Mouse (Mus musculus): ENCODE measurements around the gene Mcfd2.

The Mcfd2 gene

DNA sequence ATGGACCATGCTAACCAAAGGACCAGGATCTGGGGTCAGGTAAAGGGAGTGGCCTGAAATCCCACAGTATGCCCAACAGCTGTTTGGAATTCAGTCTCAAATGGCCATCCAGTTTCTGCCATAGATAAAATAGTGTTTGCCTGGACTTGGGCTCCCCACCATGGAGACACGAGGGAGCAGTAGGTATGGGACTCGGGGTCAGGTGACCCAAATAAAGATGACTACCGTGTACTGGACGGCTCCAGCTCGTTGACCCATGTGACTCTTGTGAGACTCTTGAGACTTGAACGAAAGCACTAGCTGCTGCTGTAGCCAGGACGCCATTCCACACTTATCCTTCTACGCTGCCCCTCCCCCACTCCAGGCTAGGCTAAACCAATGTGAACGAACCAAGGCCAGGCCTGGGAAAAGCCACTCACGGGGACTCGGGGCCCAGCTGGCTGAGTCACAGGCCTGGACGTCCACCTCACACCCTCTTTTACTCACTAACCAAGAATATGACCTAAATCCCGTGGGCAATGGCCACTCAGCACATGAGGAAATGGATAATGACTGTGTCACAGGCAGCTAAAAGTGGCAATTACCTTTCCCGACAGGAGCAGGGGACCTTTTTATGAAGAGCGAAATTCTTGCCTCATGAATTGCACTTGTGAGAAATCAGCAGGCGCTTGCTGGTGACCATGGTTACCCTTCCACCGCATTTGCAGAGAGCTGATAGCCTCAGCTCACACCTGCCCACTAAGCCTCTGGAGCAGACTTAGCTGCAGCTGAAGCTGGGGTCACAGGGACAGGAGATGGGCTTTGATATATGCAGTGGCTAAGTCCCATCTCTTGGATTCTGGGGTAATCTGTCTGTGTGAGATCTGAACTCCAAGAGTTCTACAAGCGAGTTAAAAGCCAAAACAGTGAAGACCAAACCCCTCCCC, 28.7 kb downstream of the Mcfd2 start:
- DNase-seq (ENCODE audit: low spot score in 2 of 2): peak in 1 of 2 experiments; percentile 23

DNA sequence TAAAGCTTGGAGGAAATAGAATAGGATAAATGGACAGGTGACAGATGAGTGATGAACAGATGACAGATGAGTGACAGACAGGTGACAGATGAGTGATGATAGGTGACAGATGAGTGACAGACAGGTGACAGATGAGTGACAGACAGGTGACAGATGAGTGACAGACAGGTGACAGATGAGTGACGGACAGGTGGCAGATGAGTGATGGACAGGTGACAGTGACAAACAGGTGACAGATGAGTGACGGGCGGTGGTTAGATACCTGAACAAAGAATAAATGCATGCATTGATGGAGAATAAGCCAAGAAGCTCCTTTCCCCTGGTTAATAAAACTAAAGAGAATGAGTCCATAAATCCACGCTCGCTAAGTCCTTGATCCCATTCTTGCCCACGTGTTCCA, 30.7 kb downstream of the Mcfd2 start:
- no peak for DNase-seq (ENCODE audit: low spot score in 2 of 2)

GRCm38 (mm10) chr17:87227878-87228277, 37.9 kb downstream of the Mcfd2 start:
- no peak for DNase-seq (ENCODE audit: low spot score in 2 of 2)

GRCm38 (mm10) chr17:87226079-87226640, 39.6 kb downstream of the Mcfd2 start:
- DNase-seq (ENCODE audit: low spot score in 2 of 2): no peak

DNA sequence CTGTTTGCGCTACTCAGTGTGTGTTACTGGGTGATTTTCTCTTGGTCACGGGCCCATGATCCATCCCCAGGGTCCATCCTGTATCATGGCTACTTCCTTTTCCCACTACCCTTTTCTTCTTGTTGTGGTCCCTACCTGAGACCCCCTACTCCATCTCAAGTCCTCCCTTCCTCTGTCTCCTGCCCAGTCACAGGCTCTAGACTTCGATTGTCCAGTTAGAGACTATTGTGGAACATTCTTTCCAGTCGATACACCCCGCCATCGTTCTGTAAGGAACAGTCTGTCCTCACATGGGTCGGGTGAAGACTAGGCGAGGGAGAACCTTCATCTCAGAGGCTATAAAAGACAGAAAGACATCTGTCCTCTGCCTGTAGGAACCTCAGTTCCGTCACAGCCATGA, 40.4 kb downstream of the Mcfd2 start:
- no peak for DNase-seq (ENCODE audit: low spot score in 2 of 2)

DNA sequence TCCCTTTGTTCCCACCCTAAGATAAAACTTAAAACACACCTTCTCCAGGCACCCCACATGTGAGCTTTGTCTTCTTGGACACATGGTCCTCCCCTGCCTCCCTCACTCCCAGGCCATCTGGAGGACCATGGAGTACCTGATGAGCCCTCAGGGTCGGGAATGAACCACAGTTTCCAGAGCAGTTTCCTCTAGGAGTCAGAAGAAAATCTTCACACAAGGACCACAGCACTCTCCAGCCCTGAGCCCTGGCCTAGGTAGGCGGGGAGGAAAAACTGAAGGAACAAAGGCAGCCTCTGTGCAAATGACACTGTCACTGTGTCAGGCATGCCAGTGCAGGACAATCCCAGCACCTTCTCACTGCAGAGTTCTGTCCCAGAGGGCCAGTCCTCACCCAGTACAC, 41.3 kb downstream of the Mcfd2 start:
- no peak for DNase-seq (ENCODE audit: low spot score in 2 of 2)

GRCm38 (mm10) chr17:87219456-87219855, 46.3 kb downstream of the Mcfd2 start:
- no peak for DNase-seq (ENCODE audit: low spot score in 2 of 2)

- DNase-seq (ENCODE audit: low spot score in 2 of 2): no peak
These were observed 51.2 kb downstream of the Mcfd2 start for GRCm38 (mm10) chr17:87214523-87214922.

DNA sequence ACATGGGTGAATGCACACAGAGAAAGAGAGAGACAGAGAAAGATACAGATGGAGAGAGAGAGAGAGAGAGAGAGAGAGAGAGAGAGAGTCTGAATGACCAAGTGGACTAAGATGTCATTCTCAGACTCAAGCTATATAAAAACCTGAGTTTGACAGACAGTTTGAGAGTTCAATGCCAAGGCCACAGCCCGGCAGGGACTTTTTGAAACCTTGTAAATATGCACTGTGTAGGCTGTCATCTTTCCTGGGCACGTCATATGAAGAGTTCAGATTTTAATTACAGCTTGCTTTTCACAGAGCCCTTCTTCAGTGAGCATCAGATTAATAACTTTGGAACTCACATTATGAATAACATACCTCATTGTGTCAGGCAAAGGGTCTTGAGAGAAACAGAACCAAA, 55.2 kb downstream of the Mcfd2 start:
- no peak for DNase-seq (ENCODE audit: low spot score in 2 of 2)

DNA sequence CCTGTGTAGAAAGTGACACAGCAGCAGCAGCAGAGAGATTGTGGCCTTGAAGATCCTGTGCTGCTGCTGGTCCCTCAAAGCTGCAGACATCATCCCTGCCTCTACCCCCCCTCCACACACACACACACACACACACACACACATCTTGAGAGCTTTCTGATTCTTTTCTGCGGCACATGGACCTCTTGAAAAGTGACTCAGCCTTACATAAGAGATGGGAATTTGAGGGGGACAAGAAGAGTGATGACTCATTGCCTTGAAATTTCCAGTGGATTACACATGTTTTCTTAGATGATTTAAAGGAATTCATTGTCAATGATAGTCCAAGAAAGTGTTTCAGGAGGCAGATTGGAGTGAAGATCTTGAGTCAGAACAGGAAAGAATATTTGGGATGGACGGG, 58.9 kb downstream of the Mcfd2 start:
- DNase-seq (ENCODE audit: low spot score in 2 of 2): peak in 1 of 2 experiments; percentile 24
